Mouse (Mus musculus): ENCODE data around the gene Gltpd2.

- no peak for TF ChIP-seq FLI1 (IDR thresholded peaks at IDR 0.05; ENCODE audit: low read length)
- TF ChIP-seq GATA1 (IDR thresholded peaks at IDR 0.05; ENCODE audit: borderline replicate concordance, low read length), result no peak
These were observed 560 bp upstream of the Gltpd2 start for GRCm38 (mm10) chr11:70518436-70518835.
